Mouse (Mus musculus): Measurements from ENCODE around the gene Tmem207. TPM values are rescaled to one million over a fixed set of nuclear protein-coding genes. Genes with fewer than 3 reads are reported as not detected.
"Not testable (repeated sequence)": the region's sequence is repeated elsewhere in the genome, so short reads cannot be mapped to it uniquely, and the experiment has no call there.

Tmem207 gene
- not detected for total RNA-seq (2021)
- long read RNA-seq, experiment 1, result 0 reads
- long read RNA-seq, experiment 2, result 0 reads

GRCm38 (mm10) chr16:26526669-26527068 is at the start of gene Tmem207:
Gene Tmem207, minus strand, starts transcription at chr16:26526769.
- DNase-seq (ENCODE audit: low spot score in 2 of 2), result no peak

GRCm38 (mm10) chr16:26574173-26574572 is 47.6 kb upstream of the Tmem207 start:
- DNase-seq (ENCODE audit: low spot score in 2 of 2), result no peak

GRCm38 (mm10) chr16:26571836-26572235 is 45.3 kb upstream of the Tmem207 start:
- DNase-seq (ENCODE audit: low spot score in 2 of 2), result no peak

- DNase-seq (ENCODE audit: low spot score in 2 of 2), result no peak
Observed at GRCm38 (mm10) chr16:26569387-26569978, 42.9 kb upstream of the Tmem207 start.

- no peak for DNase-seq (ENCODE audit: low spot score in 2 of 2)
Observed at GRCm38 (mm10) chr16:26562771-26563170, 36.2 kb upstream of the Tmem207 start.

GRCm38 (mm10) chr16:26561743-26562142 is 35.2 kb upstream of the Tmem207 start:
- DNase-seq (ENCODE audit: low spot score in 2 of 2), result no peak

GRCm38 (mm10) chr16:26558797-26559196 is 32.2 kb upstream of the Tmem207 start:
- DNase-seq (ENCODE audit: low spot score in 2 of 2), result no peak

GRCm38 (mm10) chr16:26552234-26552633 is 25.7 kb upstream of the Tmem207 start:
- DNase-seq (ENCODE audit: low spot score in 2 of 2), result no peak

- peak; percentile 7 to 34 for DNase-seq (ENCODE audit: low spot score in 2 of 2)
Observed at GRCm38 (mm10) chr16:26549221-26549620, 22.7 kb upstream of the Tmem207 start.

GRCm38 (mm10) chr16:26546879-26547206 is 20.3 kb upstream of the Tmem207 start:
- no peak for DNase-seq (ENCODE audit: low spot score in 2 of 2)

- no peak for DNase-seq (ENCODE audit: low spot score in 2 of 2)
Observed at GRCm38 (mm10) chr16:26546170-26546878, 19.8 kb upstream of the Tmem207 start.

- DNase-seq (ENCODE audit: low spot score in 2 of 2), result no peak
Observed at GRCm38 (mm10) chr16:26532287-26532686, 5.7 kb upstream of the Tmem207 start.

- no peak for DNase-seq (ENCODE audit: low spot score in 2 of 2)
Observed at GRCm38 (mm10) chr16:26530451-26530850, 3.9 kb upstream of the Tmem207 start.

- no peak for DNase-seq (ENCODE audit: low spot score in 2 of 2)
Observed at GRCm38 (mm10) chr16:26527931-26528666, 1.5 kb upstream of the Tmem207 start.

GRCm38 (mm10) chr16:26525832-26526231 is 737 bp downstream of the Tmem207 start:
- no peak for DNase-seq (ENCODE audit: low spot score in 2 of 2)

- DNase-seq (ENCODE audit: low spot score in 2 of 2), result peak; percentile 39 to 44
Observed at GRCm38 (mm10) chr16:26519596-26519995, 7.0 kb downstream of the Tmem207 start.

- no peak for DNase-seq (ENCODE audit: low spot score in 2 of 2)
Observed at GRCm38 (mm10) chr16:26504961-26505360, 21.6 kb downstream of the Tmem207 start.

GRCm38 (mm10) chr16:26500738-26501137 is 25.8 kb downstream of the Tmem207 start:
- no peak for DNase-seq (ENCODE audit: low spot score in 2 of 2)

GRCm38 (mm10) chr16:26499705-26500104 is 26.9 kb downstream of the Tmem207 start:
- DNase-seq (ENCODE audit: low spot score in 2 of 2), result not testable (repeated sequence)

GRCm38 (mm10) chr16:26495721-26496120 is 30.8 kb downstream of the Tmem207 start:
- peak; percentile 9 to 54 for DNase-seq (ENCODE audit: low spot score in 2 of 2)

- no peak for DNase-seq (ENCODE audit: low spot score in 2 of 2)
Observed at GRCm38 (mm10) chr16:26471254-26471653, 55.3 kb downstream of the Tmem207 start.

GRCm38 (mm10) chr16:26466535-26466934 is 60.0 kb downstream of the Tmem207 start:
- no peak for DNase-seq (ENCODE audit: low spot score in 2 of 2)
